Mouse (Mus musculus) C2C12 (cell line): ENCODE data around the gene Usp32. TPM values are rescaled to one million over a fixed set of nuclear protein-coding genes. Genes with fewer than 3 reads are reported as not detected.

Experiments used
- H3K27me3 ChIP-seq: one replicate; pipeline ENCODE4 v1.6.1; 2011; ENCODE audit not compliant: control insufficient read depth, insufficient read depth, insufficient read length
- H3K36me3 ChIP-seq: one replicate; pipeline ENCODE4 v1.6.1; 2011; ENCODE audit not compliant: control insufficient read depth, insufficient read depth
- H3K4me3 ChIP-seq: one replicate; pipeline ENCODE4 v1.5.1; 2011; ENCODE audit warnings: mild to moderate bottlenecking, control low read depth; ENCODE audit not compliant: poor library complexity, insufficient read depth, severe bottlenecking
- H3K79me2 ChIP-seq: one replicate; pipeline ENCODE4 v1.6.1; 2011; ENCODE audit not compliant: control insufficient read depth, insufficient read depth
- H3K79me3 ChIP-seq: one replicate; pipeline ENCODE4 v1.6.1; 2011; ENCODE audit warnings: low read depth, control low read depth
- H3ac ChIP-seq: one replicate; pipeline ENCODE3; 2011; ENCODE audit warnings: low read depth; ENCODE audit not compliant: control insufficient read depth, insufficient read length
- CEBPB ChIP-seq: IDR thresholded peaks from one replicate; pipeline ENCODE4 v1.6.1; 2011; ENCODE audit warnings: low read depth, mild to moderate bottlenecking, control low read depth, moderate library complexity
- CTCF ChIP-seq: IDR thresholded peaks from one replicate; pipeline ENCODE4 v1.5.1; 2011; ENCODE audit not compliant: control insufficient read depth, insufficient read depth, insufficient read length
- FOSL1 ChIP-seq: IDR thresholded peaks from one replicate; pipeline ENCODE4 v1.8.0; 2011; ENCODE audit warnings: mild to moderate bottlenecking, low read length; ENCODE audit not compliant: poor library complexity, insufficient read depth, severe bottlenecking
- MAX ChIP-seq: IDR thresholded peaks from one replicate; pipeline ENCODE4 v1.6.1; 2011; ENCODE audit warnings: mild to moderate bottlenecking, control low read depth
- MYOD1 ChIP-seq: IDR thresholded peaks from one replicate; pipeline ENCODE4 v1.6.1; 2011; ENCODE audit warnings: low read depth; ENCODE audit not compliant: control insufficient read depth, insufficient read length
- MYOG ChIP-seq: IDR thresholded peaks from one replicate; pipeline ENCODE4 v1.6.1; 2011; ENCODE audit not compliant: control insufficient read depth, insufficient read length; ENCODE audit errors: extremely low read depth
- USF1 ChIP-seq: IDR thresholded peaks from one replicate; pipeline ENCODE4 v1.6.1; 2011; ENCODE audit warnings: low read depth, mild to moderate bottlenecking, control low read depth, moderate library complexity
- polyA plus RNA-seq: library from polyadenylated mRNA; unstranded; fragments of >200 nt; fragmentation: generic; extraction: Trizol; gene quantifications from one replicate; pipeline ENCODE4 v1.2.1, GENCODE M21; 2012; ENCODE audit warnings: missing spikeins

Gene Usp32
- polyA plus RNA-seq, 1 experiment = 2.9 TPM

DNA sequence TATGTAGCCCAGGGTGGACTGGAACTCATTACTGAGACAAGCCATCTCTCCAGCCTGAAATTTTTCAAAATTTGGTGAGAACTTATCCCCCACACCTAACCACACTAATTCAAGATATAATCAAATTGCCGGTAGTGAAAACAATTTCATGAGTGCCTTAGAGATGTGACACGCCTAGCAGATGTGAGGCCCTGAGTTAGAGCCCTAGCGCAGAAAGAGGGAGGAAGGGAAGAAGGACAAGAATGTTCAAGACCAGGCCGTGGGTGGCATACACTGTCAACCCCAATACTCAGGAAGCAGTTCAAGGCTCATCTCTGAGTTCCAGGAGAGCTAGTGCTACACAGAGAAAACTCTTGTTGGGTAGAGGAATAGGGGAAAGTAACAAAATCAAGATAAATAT, 72.1 kb downstream of the Usp32 start:
- TF ChIP-seq CEBPB = no peak
- TF ChIP-seq USF1 = no peak
- TF ChIP-seq MYOD1 = no peak
- TF ChIP-seq FOSL1 = no peak
- no peak for TF ChIP-seq CTCF
- no peak for TF ChIP-seq MYOG
- TF ChIP-seq MAX = no peak

DNA sequence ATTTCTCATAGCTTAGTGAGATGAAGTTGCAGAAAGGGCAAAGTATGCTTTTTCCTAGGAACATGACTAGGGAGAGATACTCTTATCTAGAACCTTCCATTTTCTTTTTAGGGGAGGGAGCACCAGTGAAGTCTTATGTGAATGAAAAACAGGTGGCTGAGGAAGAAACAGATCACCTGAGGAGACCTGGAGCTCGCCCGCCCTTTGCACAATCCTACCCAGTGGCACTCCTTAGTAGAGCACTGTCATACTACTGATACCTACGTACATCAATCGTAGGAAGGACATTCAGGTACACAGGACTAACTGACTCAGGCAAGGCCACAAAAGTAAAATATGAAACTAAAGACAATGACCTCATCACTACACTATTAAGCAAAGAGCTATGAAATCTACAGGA, 81.4 kb downstream of the Usp32 start:
- H3K27me3 ChIP-seq = no peaks in the 10 kb centered on the region
- no peak overlapping the region for H3ac ChIP-seq
- no peak overlapping the region for H3K4me3 ChIP-seq
- H3K79me3 ChIP-seq = no peaks in the 10 kb centered on the region
- TF ChIP-seq MYOD1 = no peak
- no peak for TF ChIP-seq USF1
- TF ChIP-seq MAX = no peak
- TF ChIP-seq CEBPB = no peak
- no peak for TF ChIP-seq FOSL1
- no peak for TF ChIP-seq CTCF
- TF ChIP-seq MYOG = no peak
- peaks cover 12% of the 10 kb centered on the region for H3K36me3 ChIP-seq
- H3K79me2 ChIP-seq = no peaks in the 10 kb centered on the region

More for the DNA sequence above, 72.1 kb downstream of the Usp32 start:
- Histone ChIP-seq H3K79me3 (no peaks in the 10 kb centered on the region), H3K27me3 (no peaks in the 10 kb centered on the region), H3K4me3 (no peak overlapping the region), H3ac (no peak overlapping the region), H3K36me3 (peaks cover 2% of the 10 kb centered on the region), H3K79me2 (no peaks in the 10 kb centered on the region)

DNA sequence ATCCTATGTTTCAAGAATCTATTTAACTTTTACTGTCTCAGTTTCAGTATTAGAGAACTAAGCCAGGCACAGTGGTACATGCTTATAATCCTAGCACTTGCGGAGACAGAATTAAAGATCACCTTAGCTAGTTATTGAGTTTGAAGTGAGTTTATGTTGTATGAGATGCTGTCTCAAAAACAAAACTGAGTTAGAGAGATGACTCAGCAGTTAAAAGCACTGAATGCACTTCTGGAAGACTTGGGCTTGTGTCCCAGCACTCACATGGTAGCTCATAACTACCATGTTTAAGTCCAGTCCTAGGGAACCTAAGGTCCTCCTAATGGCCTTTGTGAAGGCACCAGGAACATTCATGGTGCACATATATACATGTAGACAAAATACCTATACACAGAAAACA, 82.4 kb downstream of the Usp32 start:
- no peak overlapping the region for H3ac ChIP-seq
- H3K27me3 ChIP-seq = no peaks in the 10 kb centered on the region
- no peaks in the 10 kb centered on the region for H3K79me3 ChIP-seq
- H3K79me2 ChIP-seq = no peaks in the 10 kb centered on the region
- no peak overlapping the region for H3K4me3 ChIP-seq
- peaks cover 12% of the 10 kb centered on the region for H3K36me3 ChIP-seq
- no peak for TF ChIP-seq MAX
- no peak for TF ChIP-seq USF1
- no peak for TF ChIP-seq MYOG
- TF ChIP-seq CEBPB = no peak
- no peak for TF ChIP-seq FOSL1

DNA sequence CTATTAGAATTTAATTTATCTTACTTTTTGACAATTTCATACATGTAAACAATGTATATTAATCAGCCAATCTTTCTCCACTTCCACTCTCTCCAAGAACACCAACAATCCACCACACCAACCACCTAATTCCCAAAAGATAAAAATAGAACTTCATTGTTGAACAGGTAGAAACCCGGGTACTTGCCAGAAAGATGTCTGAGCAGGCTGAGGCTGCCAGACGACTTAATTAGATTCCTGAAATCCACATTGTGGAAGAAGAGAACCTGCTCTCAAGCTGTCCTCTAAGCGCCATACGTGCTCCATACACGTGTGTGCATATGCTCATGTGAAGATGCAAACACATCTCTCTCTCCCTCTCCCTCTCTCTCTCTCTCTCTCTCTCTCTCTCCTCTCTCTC, 83.1 kb downstream of the Usp32 start:
- H3K27me3 ChIP-seq = no peaks in the 10 kb centered on the region
- H3K4me3 ChIP-seq = no peak overlapping the region
- H3ac ChIP-seq = no peak overlapping the region
- TF ChIP-seq CEBPB = no peak
- no peak for TF ChIP-seq FOSL1
- no peak for TF ChIP-seq MAX
- no peak for TF ChIP-seq USF1
- TF ChIP-seq MYOD1 = no peak
- no peak for TF ChIP-seq CTCF
- no peak for TF ChIP-seq MYOG
- no peaks in the 10 kb centered on the region for H3K79me3 ChIP-seq
- no peaks in the 10 kb centered on the region for H3K79me2 ChIP-seq
- H3K36me3 ChIP-seq = peaks cover 12% of the 10 kb centered on the region

DNA sequence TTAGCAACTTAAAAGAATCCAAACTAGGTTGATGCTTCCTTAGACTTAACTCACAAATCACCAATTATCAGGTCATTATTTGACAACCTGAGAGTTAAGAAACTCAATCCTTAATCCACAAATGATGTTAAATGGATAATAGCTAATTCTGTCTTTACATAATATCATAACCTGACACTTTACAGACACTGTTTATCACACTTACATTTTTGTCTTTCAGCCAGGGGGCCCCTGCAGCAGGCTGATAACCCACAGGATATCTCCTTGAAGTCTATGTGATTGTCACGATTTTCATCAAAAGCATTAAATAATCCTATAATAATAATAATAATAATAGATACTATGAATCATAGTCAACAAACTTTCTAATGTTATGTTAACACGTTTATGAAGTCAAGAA, 84.4 kb downstream of the Usp32 start:
- Histone ChIP-seq H3K36me3 (peaks cover 12% of the 10 kb centered on the region), H3K79me3 (no peaks in the 10 kb centered on the region)
- no peak for TF ChIP-seq FOSL1
- TF ChIP-seq CTCF = no peak
- no peak for TF ChIP-seq CEBPB
- no peak for TF ChIP-seq MYOD1
- no peak for TF ChIP-seq MYOG
- no peak for TF ChIP-seq MAX
- TF ChIP-seq USF1 = no peak

DNA sequence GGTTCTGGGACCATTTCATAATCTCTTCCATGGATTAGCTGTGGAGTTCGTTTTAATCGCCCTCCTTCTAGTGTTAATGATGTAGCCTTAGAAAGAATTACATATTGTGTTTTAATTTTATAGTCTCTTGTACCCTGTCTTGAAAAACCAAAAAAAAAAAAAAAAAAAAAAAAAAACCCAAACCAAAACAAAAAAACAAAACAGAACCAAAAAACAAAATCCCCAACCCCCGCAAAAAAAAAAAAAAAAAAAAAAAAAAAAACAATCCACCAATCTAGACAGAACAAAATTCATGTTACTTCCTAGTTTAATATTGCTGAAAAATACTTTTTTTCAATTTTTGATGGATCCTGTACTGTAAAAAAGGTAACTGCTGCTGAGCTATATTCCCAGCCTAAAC, 100.7 kb downstream of the Usp32 start:
- Histone ChIP-seq H3K27me3 (no peaks in the 10 kb centered on the region), H3ac (no peak overlapping the region), H3K79me3 (no peaks in the 10 kb centered on the region), H3K79me2 (no peaks in the 10 kb centered on the region), H3K4me3 (no peak overlapping the region), H3K36me3 (peaks cover 10% of the 10 kb centered on the region)
- TF ChIP-seq MAX (no peak), FOSL1 (no peak), CEBPB (no peak), MYOD1 (no peak), MYOG (no peak), CTCF (no peak), USF1 (no peak)

More for the DNA sequence above, 84.4 kb downstream of the Usp32 start:
- no peak overlapping the region for H3K4me3 ChIP-seq
- no peak overlapping the region for H3ac ChIP-seq
- no peaks in the 10 kb centered on the region for H3K27me3 ChIP-seq
- H3K79me2 ChIP-seq = no peaks in the 10 kb centered on the region
